Mouse (Mus musculus) megakaryocyte-erythroid progenitor cell, adult 5-6 weeks (primary cell): Measurements from ENCODE around the gene Als2cr12. TPM values are rescaled to one million over a fixed set of nuclear protein-coding genes. Genes with fewer than 3 reads are reported as not detected.
"Not testable (repeated sequence)": the region's sequence is repeated elsewhere in the genome, so short reads cannot be mapped to it uniquely, and the experiment has no call there.

ENCODE experiments used
- ATAC-seq: replicated peaks from 2 replicates; pipeline ENCODE4 v1.8.0; 2016; ENCODE audit warnings: mild to moderate bottlenecking, inconsistent platforms; ENCODE audit not compliant: severe bottlenecking, poor library complexity, low FRiP score, low TSS enrichment
- total RNA-seq, 2 experiments: library from RNA; stranded (forward) in 1 of 2; stranded (reverse) in 1 of 2; fragments of 200-1000, 215-1000 nt in 1 of 2; fragments of >200 nt in 1 of 2; fragmentation: Nextera tagmentation in 1 of 2; gene quantifications; 2 replicates each; pipeline ENCODE4 v1.2.3; 2014 to 2017

Gene Als2cr12
- total RNA-seq, 2 experiments from 2014 or later = not detected

DNA sequence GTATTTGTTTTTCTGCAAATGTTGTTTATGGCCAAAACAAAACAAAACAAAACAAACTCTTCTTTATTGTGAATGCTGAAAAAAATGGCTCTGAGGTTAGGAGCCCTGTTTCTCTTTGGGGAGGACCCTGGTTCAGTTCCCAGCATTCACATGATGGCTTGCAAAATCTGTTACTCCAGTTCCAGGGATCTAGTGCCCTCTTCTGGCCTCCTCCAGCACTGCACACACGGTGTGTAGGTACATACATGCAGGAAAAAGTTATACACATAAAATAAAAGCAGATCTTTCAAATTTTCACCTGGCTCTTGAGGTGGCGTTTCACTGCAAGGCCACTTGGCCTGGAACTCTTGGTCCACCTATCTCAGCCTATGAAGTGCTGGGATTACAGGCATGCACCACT, 77.0 kb downstream of the Als2cr12 start:
- no peak for ATAC-seq

DNA sequence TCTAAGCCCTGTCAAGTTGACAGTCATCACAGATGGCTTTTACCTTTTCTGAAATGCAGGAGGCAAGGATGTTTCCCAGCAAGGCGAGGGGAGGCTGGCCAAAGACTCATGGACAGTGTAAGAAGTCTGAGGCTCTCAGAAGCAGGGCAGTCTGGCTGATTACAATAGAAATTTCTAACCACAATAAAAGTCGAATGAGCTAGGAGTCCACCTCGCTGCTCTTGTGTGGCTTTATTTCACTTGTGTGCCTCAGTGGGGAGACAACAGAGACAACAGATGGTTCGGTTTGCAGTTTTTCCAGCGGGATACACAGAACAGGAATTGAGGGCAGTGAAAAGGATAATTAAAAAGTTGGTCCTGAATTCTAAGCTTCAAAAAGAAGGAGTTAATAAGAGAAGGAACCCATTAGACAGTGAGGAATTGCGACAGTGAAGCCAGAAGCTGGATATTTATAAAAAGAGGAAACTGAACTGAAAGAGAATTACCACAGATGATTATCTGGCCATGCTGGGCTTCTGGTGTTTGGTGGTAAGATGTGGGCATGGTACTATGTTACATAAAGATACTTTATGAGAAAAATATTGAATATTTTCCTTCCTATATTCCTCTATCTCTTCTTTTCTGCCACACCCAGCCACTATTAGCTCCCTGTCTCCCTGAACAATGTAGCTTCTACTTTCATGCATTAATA, 77.7 kb downstream of the Als2cr12 start:
- ATAC-seq = no peak

DNA sequence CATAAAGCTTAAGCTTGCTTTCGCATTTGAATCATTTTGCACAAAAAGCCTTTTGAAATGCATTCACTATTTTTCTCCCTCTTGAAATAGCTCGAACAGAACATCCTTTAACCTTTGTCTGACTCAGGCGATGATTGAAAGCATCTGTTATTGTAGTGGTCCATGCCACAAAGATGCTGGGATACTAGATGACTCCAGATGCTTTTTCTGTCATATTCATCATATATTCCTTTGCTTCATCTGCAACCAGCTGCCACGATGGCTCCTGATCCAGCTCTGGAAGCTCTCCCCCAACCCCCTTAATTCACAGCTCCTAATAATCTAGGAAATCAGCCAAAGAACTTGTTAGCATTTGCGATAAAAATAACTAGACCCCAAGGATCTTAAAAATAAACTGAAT, 78.7 kb downstream of the Als2cr12 start:
- no peak for ATAC-seq

DNA sequence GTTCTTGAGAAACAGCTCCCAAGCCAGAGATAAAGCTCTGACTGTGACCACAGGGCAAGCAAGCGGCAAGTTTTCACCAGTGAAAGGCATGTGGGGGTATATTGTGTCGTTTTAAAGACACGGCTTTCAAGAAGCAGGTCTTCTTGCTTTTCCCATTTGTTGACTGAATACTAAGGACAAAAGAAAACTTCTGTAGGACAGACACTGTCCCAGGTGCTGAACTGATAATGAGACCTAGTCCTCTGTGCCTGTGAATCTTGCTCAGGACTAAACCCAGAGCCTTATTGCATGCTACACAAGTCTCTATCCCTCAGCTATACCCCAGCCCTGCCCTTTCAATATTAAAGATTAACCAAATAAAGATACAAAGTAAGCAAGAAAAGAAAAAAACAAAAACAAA, 79.6 kb downstream of the Als2cr12 start:
- ATAC-seq = no peak

DNA sequence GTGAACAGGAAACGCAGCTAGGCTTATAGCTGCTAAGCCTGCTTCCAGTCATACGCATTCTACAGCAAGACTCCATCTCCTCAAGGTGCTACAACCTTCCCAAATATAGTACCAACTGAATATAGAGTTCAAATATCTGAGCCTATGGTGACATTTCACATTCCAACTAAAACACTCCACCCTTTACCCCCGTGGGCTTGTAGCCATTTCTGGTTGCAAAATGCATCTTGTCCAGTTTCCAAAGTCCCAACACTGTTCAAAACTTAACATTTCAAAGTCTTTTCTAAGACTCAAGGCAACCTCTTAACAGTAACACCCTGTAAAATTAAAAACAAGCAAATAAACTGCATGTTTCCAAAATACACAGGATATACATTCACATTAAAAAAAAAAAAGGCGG, 80.6 kb downstream of the Als2cr12 start:
- ATAC-seq = no peak

DNA sequence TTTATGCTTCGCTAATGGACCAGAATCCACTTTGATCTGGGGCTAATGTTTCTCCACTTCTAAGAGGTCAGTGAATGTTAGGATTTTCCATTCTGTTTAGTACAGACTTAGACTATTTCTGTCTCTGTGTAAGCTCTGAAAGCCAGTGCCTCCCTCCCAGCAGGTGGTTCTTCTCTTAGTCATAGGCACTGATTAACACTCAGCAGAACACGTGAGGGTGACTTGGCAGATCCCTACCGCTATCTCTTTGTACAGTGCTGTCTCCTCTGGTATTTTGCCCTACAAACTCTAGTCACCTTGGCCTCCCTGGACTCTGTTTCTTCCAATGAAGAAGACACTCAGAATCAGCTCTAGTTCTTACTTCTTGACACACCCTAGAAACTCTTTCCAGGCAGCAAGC, 81.4 kb downstream of the Als2cr12 start:
- ATAC-seq = no peak

DNA sequence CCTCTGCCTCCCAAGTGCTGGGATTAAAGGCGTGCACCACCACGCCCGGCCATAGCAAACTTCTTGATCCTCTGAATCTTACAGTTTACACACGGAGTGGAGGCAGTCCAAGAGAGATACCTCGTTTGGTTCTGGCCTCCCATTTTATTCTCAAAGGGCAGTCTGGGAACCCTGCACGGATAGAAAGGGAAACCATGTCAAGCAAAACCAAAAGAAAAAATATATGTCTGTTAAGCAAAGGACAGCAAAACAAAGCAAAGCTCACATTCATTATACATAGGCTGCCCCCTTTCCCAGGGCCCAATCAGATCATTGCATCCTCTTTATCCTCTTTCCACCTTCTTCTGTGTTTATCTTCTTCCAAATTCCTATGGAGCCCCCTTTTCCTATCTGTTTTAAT, 82.0 kb downstream of the Als2cr12 start:
- ATAC-seq = no peak

DNA sequence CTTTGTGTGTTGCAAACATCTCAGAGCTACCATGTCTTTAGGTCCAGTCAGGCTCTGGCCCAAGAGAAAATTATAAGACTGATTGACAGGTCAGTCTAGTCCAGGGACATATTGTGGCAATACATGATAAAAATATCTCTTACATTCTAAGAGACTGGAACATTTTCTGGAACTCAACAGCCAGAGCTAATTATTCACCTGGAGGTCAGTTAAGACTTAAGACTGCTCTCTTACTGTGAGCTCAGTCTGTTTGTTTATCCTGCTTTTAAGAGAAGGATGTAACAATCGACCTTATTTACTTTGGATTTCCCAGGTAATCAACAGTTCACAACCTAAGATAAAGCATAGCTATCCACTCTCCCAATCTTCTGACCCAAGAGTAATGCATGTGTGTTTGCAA, 85.2 kb downstream of the Als2cr12 start:
- ATAC-seq = no peak

DNA sequence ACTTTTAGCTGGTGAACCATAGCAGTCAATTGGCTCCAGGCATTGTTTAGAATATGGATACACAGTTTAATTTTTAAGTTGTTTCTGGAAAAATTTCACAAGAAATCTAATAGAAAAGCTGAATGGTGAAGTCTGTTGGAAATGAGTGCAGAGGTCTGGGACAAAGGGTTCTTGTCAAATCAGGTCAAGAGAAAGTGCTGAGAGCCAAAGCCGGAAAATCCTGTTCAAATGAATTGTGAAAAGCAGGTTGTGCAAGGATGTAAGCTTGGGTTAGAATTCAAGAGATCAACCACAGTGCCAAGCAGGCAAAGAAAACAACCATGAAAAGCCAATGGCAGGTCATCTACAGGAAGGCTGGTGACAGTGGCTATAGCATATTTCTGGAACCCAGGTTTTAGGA, 85.6 kb downstream of the Als2cr12 start:
- no peak for ATAC-seq

DNA sequence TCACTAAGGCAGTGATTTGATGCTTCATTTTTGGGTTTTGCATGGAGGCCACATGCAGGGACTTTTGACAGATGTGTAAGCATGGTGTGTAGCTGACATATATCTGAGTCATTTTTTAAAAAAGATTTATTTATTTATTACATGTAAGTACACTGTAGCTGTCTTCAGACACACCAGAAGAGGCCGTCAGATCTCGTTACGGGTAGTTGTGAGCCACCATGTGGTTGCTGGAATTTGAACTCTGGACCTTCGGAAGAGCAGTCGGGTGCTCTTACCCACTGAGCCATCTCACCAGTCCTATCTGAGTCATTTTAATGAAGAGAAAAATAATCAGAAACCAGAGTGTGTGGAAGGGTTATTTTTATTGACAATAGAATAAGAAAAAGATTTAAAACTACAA, 86.2 kb downstream of the Als2cr12 start:
- ATAC-seq = not testable (repeated sequence)

DNA sequence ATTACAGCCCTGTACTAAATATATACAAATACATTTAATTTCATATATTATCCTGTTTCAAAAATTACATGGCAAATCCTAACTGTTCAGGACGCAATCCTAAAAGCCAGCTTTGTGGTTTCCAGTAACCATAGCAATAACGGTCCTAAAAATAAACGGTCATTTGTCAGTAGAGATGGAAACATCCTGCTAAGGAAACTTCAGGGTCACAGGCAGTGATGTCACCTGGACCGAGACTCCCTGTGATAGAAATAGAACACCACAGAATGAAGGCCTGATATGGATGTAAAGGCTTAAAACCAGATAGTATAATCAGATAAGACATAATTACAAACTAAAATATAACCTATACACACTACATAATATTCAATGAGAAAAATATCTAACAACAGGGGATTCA, 92.1 kb downstream of the Als2cr12 start:
- ATAC-seq = no peak

DNA sequence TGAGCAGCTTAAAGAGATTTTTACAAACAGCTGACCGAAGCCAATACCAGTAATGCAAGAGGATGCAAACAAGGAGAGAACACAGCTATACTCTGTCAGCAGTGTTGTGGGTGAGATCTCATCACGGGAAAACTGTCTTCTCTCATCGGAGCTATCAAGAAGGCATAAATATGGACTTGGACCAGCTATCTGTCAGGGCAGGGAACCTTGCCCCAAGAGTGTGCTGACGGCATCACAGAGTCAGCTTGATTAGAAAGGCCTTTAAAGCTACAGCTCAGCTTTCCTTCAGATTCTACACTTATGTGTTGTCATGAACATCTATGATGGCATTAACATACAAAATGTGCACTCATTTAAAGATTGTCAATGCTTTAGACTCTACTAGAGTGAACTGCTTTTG, 93.1 kb downstream of the Als2cr12 start:
- ATAC-seq = no peak

Other genes with a start within 250 kb of the Als2cr12 start
- gene Orc2, start 190.9 kb downstream of the Als2cr12 start, total RNA-seq (2014; fragmentation: Nextera tagmentation) = 101 and 111 TPM in 2 replicates
- 138 and 155 TPM in 2 replicates for gene Orc2, start 190.9 kb downstream of the Als2cr12 start, total RNA-seq (2017)
- gene Fam126b, start 109.7 kb downstream of the Als2cr12 start, total RNA-seq (2014; fragmentation: Nextera tagmentation) = 21.1 and 25.1 TPM in 2 replicates
- gene Fam126b, start 109.7 kb downstream of the Als2cr12 start, total RNA-seq (2017) = 11.3 and 17.8 TPM in 2 replicates
- gene Ndufb3, start 109.6 kb downstream of the Als2cr12 start, total RNA-seq (2014; fragmentation: Nextera tagmentation) = 101 and 116 TPM in 2 replicates
- 107 and 113 TPM in 2 replicates for gene Ndufb3, start 109.6 kb downstream of the Als2cr12 start, total RNA-seq (2017)
- 51.7 and 65.3 TPM in 2 replicates for gene Cflar, start 15.5 kb upstream of the Als2cr12 start, total RNA-seq (2014; fragmentation: Nextera tagmentation)
- 26.9 and 53.4 TPM in 2 replicates for gene Cflar, start 15.5 kb upstream of the Als2cr12 start, total RNA-seq (2017)
- gene Casp8, start 99.4 kb upstream of the Als2cr12 start, total RNA-seq (2014; fragmentation: Nextera tagmentation) = 25.6 and 37.4 TPM in 2 replicates
- gene Casp8, start 99.4 kb upstream of the Als2cr12 start, total RNA-seq (2017) = 57.4 and 69.1 TPM in 2 replicates